Mouse (Mus musculus) stomach, postnatal 0 days (tissue): Measurements from ENCODE around the gene Cuedc1. TPM values are rescaled to one million over a fixed set of nuclear protein-coding genes. Genes with fewer than 3 reads are reported as not detected.

Experiments used
- ATAC-seq: fragments of 200-750 bp; cut with Nextera tagmentation; 2 replicates; pipeline ENCODE4 v1.8.0; 2017; ENCODE audit not compliant: low FRiP score, low TSS enrichment
- DNase-seq: peaks from one replicate; pipeline ENCODE4 v3.0.0-alpha.2; 2016; ENCODE audit warnings: low spot score
- H3K27ac ChIP-seq: fragments of 300-500 bp; sonication (generic); replicated peaks from 2 replicates; pipeline ENCODE4 v1.5.1; 2014; ENCODE audit warnings: mild to moderate bottlenecking, control low read depth
- H3K27me3 ChIP-seq: fragments of 300-500 bp; sonication (generic); 2 replicates; pipeline ENCODE4 v1.6.1; 2014; ENCODE audit warnings: low read length; ENCODE audit not compliant: control insufficient read depth, insufficient read depth
- H3K36me3 ChIP-seq: fragments of 300-500 bp; sonication (generic); 2 replicates; pipeline ENCODE4 v1.6.1; 2014; ENCODE audit warnings: low read length, mixed read lengths; ENCODE audit not compliant: control insufficient read depth, insufficient read depth
- H3K4me1 ChIP-seq: fragments of 300-500 bp; sonication (generic); replicated peaks from 2 replicates; pipeline ENCODE4 v1.6.1; 2014; ENCODE audit warnings: antibody characterized with exemption; ENCODE audit not compliant: control insufficient read depth, insufficient read depth
- H3K4me2 ChIP-seq: fragments of 300-500 bp; sonication (generic); replicated peaks from 2 replicates; pipeline ENCODE4 v1.6.1; 2014; ENCODE audit warnings: low read depth, mild to moderate bottlenecking, control low read depth, moderate library complexity
- H3K4me3 ChIP-seq: fragments of 300-500 bp; sonication (generic); 2 replicates; pipeline ENCODE4 v1.5.1; 2014; ENCODE audit warnings: low read depth, low read length, control low read depth
- H3K9ac ChIP-seq: fragments of 300-500 bp; sonication (generic); 2 replicates; pipeline ENCODE4 v1.6.1; 2014; ENCODE audit warnings: mild to moderate bottlenecking, low read length, control low read depth, mixed read lengths
- H3K9me3 ChIP-seq: fragments of 300-500 bp; sonication (generic); 2 replicates; pipeline ENCODE4 v1.6.1; 2016; ENCODE audit warnings: low read length; ENCODE audit not compliant: control insufficient read depth
- CTCF ChIP-seq: IDR thresholded peaks from 2 replicates; pipeline ENCODE4 v1.5.1; 2016; ENCODE audit warnings: antibody characterized with exemption, low read depth, mild to moderate bottlenecking, moderate library complexity
- EP300 ChIP-seq: optimal IDR thresholded peaks from 2 replicates; pipeline ENCODE3; 2016; ENCODE audit warnings: antibody characterized with exemption
- WGBS: fragments of 180-500 bp; shearing (Covaris S2); extraction: QIAGEN DNeasy Blood & Tissue Kit; methylation state at CpG from one replicate; pipeline ENCODE4 v1.1.7; 2014; 5-methylcytosine and 5-hydroxymethylcytosine counted together
- polyA plus RNA-seq: library from polyadenylated mRNA; unstranded; fragments of >200 nt; fragmentation: Nextera tagmentation; extraction: Ambion mirVana; gene quantifications from 2 replicates; pipeline ENCODE4 v1.2.1, GENCODE M21; 2015

The Cuedc1 gene
- polyA plus RNA-seq, 1 experiment from 2014 or later: 13.7 TPM

GRCm38 (mm10) chr11:88117356-88118090 is 19.7 kb downstream of the Cuedc1 start:
- ATAC-seq (no peak), DNase-seq (no peak)
- WGBS: 37% methylated on average over 10 of the region's 10 CpGs
- no peak overlapping the region for H3K4me3 ChIP-seq
- TF ChIP-seq EP300: no peak
- no peak for TF ChIP-seq CTCF
- no peak overlapping the region for H3K4me2 ChIP-seq
- H3K9ac ChIP-seq: no peak overlapping the region
- H3K27me3 ChIP-seq: no peaks in the 10 kb centered on the region
- no peaks in the 10 kb centered on the region for H3K9me3 ChIP-seq
- no peaks in the 10 kb centered on the region for H3K36me3 ChIP-seq
- peaks cover 29% of the 10 kb centered on the region for H3K4me1 ChIP-seq
- peak overlapping the region; percentile 25 for H3K27ac ChIP-seq

- H3K9ac ChIP-seq: no peak overlapping the region
- no peak for ATAC-seq
- DNase-seq: no peak
Observed at GRCm38 (mm10) chr11:88118091-88118440, 20.2 kb downstream of the Cuedc1 start.

GRCm38 (mm10) chr11:88118817-88119642 is 21.2 kb downstream of the Cuedc1 start:
- H3K27me3 ChIP-seq: no peaks in the 10 kb centered on the region
- H3K4me1 ChIP-seq: peaks cover 29% of the 10 kb centered on the region
- no peaks in the 10 kb centered on the region for H3K9me3 ChIP-seq
- 15% methylated on average over 8 of the region's 8 CpGs for WGBS
- DNase-seq (peak; percentile 76), ATAC-seq (peak; percentile 85)
- H3K4me2 ChIP-seq: peak overlapping the region; percentile 19; the same call in 1 of the 2 replicates
- TF ChIP-seq EP300: no peak
- TF ChIP-seq CTCF: no peak
- H3K4me3 ChIP-seq: no peak overlapping the region
- peak overlapping the region; percentile 85 for H3K27ac ChIP-seq
- H3K9ac ChIP-seq: no peak overlapping the region
- H3K36me3 ChIP-seq: no peaks in the 10 kb centered on the region

More at GRCm38 (mm10) chr11:88118091-88118440, 20.2 kb downstream of the Cuedc1 start:
- 45% methylated on average over 6 of the region's 6 CpGs for WGBS
- TF ChIP-seq CTCF: no peak
- TF ChIP-seq EP300: no peak
- H3K27me3 ChIP-seq: no peaks in the 10 kb centered on the region
- H3K9me3 ChIP-seq: no peaks in the 10 kb centered on the region
- H3K27ac ChIP-seq: peak overlapping the region; percentile 25
- H3K4me2 ChIP-seq: no peak overlapping the region
- peaks cover 29% of the 10 kb centered on the region for H3K4me1 ChIP-seq
- no peak overlapping the region for H3K4me3 ChIP-seq
- H3K36me3 ChIP-seq: no peaks in the 10 kb centered on the region

- no peak overlapping the region for H3K9ac ChIP-seq
- ATAC-seq: no peak
- no peak overlapping the region for H3K27ac ChIP-seq
Observed at GRCm38 (mm10) chr11:88122545-88122944, 24.7 kb downstream of the Cuedc1 start.

GRCm38 (mm10) chr11:88123021-88123420 is 25.2 kb downstream of the Cuedc1 start:
- TF ChIP-seq CTCF: no peak
- no peak for TF ChIP-seq EP300
- no peak overlapping the region for H3K4me2 ChIP-seq

More at GRCm38 (mm10) chr11:88122545-88122944, 24.7 kb downstream of the Cuedc1 start:
- 58% methylated on average over 5 of the region's 5 CpGs for WGBS
- Histone ChIP-seq H3K9me3 (no peaks in the 10 kb centered on the region), H3K36me3 (no peaks in the 10 kb centered on the region), H3K4me2 (no peak overlapping the region), H3K27me3 (no peaks in the 10 kb centered on the region), H3K4me3 (no peak overlapping the region), H3K4me1 (peaks cover 15% of the 10 kb centered on the region)
- TF ChIP-seq CTCF (no peak), EP300 (no peak)
- no peak for DNase-seq

More at GRCm38 (mm10) chr11:88123021-88123420, 25.2 kb downstream of the Cuedc1 start:
- no peak overlapping the region for H3K27ac ChIP-seq
- WGBS: 69% methylated on average over 5 of the region's 5 CpGs
- no peak overlapping the region for H3K4me3 ChIP-seq
- no peaks in the 10 kb centered on the region for H3K27me3 ChIP-seq
- ATAC-seq (no peak), DNase-seq (no peak)
- H3K9me3 ChIP-seq: no peaks in the 10 kb centered on the region
- no peak overlapping the region for H3K9ac ChIP-seq
- peaks cover 11% of the 10 kb centered on the region for H3K4me1 ChIP-seq
- H3K36me3 ChIP-seq: no peaks in the 10 kb centered on the region
